Mouse (Mus musculus) forebrain, embryonic 15.5 days (tissue): Measurements from ENCODE around the gene Tc2n. TPM values are rescaled to one million over a fixed set of nuclear protein-coding genes. Genes with fewer than 3 reads are reported as not detected.
"Not testable (repeated sequence)": the region's sequence is repeated elsewhere in the genome, so short reads cannot be mapped to it uniquely, and the experiment has no call there.

Source experiments
- ATAC-seq: fragments of 200-750 bp; cut with Nextera tagmentation; replicated peaks from 2 replicates; pipeline ENCODE4 v1.8.0; 2017; ENCODE audit warnings: mild to moderate bottlenecking, moderate TSS enrichment, moderate library complexity
- H3K27ac ChIP-seq: fragments of 300-500 bp; sonication (generic); replicated peaks from 2 replicates; pipeline ENCODE4 v1.5.1; 2015; ENCODE audit warnings: mild to moderate bottlenecking, inconsistent platforms
- H3K27me3 ChIP-seq: fragments of 300-500 bp; sonication (generic); 2 replicates; pipeline ENCODE4 v1.6.1; 2015; ENCODE audit warnings: inconsistent platforms
- H3K36me3 ChIP-seq: fragments of 300-500 bp; sonication (generic); 2 replicates; pipeline ENCODE4 v1.6.1; 2015; ENCODE audit warnings: mild to moderate bottlenecking, inconsistent platforms
- H3K4me1 ChIP-seq: fragments of 300-500 bp; sonication (generic); 2 replicates; pipeline ENCODE4 v1.6.1; 2015; ENCODE audit warnings: inconsistent platforms
- H3K4me2 ChIP-seq: fragments of 300-500 bp; sonication (generic); replicated peaks from 2 replicates; pipeline ENCODE4 v1.6.1; 2015; ENCODE audit warnings: mild to moderate bottlenecking, inconsistent platforms
- H3K4me3 ChIP-seq: fragments of 300-500 bp; sonication (generic); 2 replicates; pipeline ENCODE4 v1.5.1; 2015; ENCODE audit warnings: mild to moderate bottlenecking, inconsistent platforms
- H3K9ac ChIP-seq: fragments of 300-500 bp; sonication (generic); replicated peaks from 2 replicates; pipeline ENCODE4 v1.6.1; 2015; ENCODE audit warnings: mild to moderate bottlenecking, inconsistent platforms
- H3K9me3 ChIP-seq: fragments of 300-500 bp; sonication (generic); 2 replicates; pipeline ENCODE4 v1.6.1; 2016; ENCODE audit warnings: inconsistent platforms
- whole genome bisulfite sequencing: fragments of 180-500 bp; shearing (Covaris S2); methylation state at CpG from one replicate; pipeline ENCODE4 v1.1.7; 2015; ENCODE audit warnings: mixed read lengths; 5-methylcytosine and 5-hydroxymethylcytosine counted together
- polyA plus RNA-seq: library from polyadenylated mRNA; unstranded; fragments of >200 nt; fragmentation: Nextera tagmentation; extraction: Ambion mirVana; gene quantifications from 2 replicates; pipeline ENCODE4 v1.2.1, GENCODE M21; 2015

Tc2n gene
- polyA plus RNA-seq, 1 experiment from 2014 or later = 0.24 TPM

GRCm38 (mm10) chr12:101699176-101699575, 19.1 kb downstream of the Tc2n start:
- H3K36me3 ChIP-seq = no peaks in the 10 kb centered on the region

GRCm38 (mm10) chr12:101696521-101696920, 21.8 kb downstream of the Tc2n start:
- no peak overlapping the region for H3K4me3 ChIP-seq
- no peaks in the 10 kb centered on the region for H3K9me3 ChIP-seq
- ATAC-seq = no peak
- no peaks in the 10 kb centered on the region for H3K4me1 ChIP-seq
- H3K27ac ChIP-seq = no peak overlapping the region
- H3K9ac ChIP-seq = no peak overlapping the region
- no peaks in the 10 kb centered on the region for H3K27me3 ChIP-seq
- H3K36me3 ChIP-seq = no peaks in the 10 kb centered on the region
- WGBS = 91% methylated on average over 1 of the region's 1 CpGs
- no peak overlapping the region for H3K4me2 ChIP-seq

More at GRCm38 (mm10) chr12:101699176-101699575, 19.1 kb downstream of the Tc2n start:
- H3K9me3 ChIP-seq = no peaks in the 10 kb centered on the region
- ATAC-seq = no peak
- no peaks in the 10 kb centered on the region for H3K4me1 ChIP-seq
- 85% methylated on average over 3 of the region's 3 CpGs for WGBS
- no peak overlapping the region for H3K4me3 ChIP-seq
- no peak overlapping the region for H3K27ac ChIP-seq
- H3K4me2 ChIP-seq = no peak overlapping the region
- H3K9ac ChIP-seq = no peak overlapping the region
- no peaks in the 10 kb centered on the region for H3K27me3 ChIP-seq

- ATAC-seq = no peak
- H3K27ac ChIP-seq = no peak overlapping the region
- H3K9ac ChIP-seq = no peak overlapping the region
- H3K4me1 ChIP-seq = no peaks in the 10 kb centered on the region
- no peaks in the 10 kb centered on the region for H3K36me3 ChIP-seq
- no peak overlapping the region for H3K4me3 ChIP-seq
- H3K27me3 ChIP-seq = no peaks in the 10 kb centered on the region
- 94% methylated on average over 2 of the region's 2 CpGs for WGBS
- no peaks in the 10 kb centered on the region for H3K9me3 ChIP-seq
- no peak overlapping the region for H3K4me2 ChIP-seq
Observed at GRCm38 (mm10) chr12:101680538-101680937, 37.8 kb downstream of the Tc2n start.

GRCm38 (mm10) chr12:101667502-101667901, 50.8 kb downstream of the Tc2n start:
- ATAC-seq = no peak
- Histone ChIP-seq H3K4me2 (no peak overlapping the region), H3K4me1 (no peaks in the 10 kb centered on the region), H3K27ac (no peak overlapping the region), H3K36me3 (no peaks in the 10 kb centered on the region), H3K9ac (no peak overlapping the region), H3K9me3 (no peaks in the 10 kb centered on the region), H3K27me3 (no peaks in the 10 kb centered on the region), H3K4me3 (no peak overlapping the region)
- 95% methylated on average over 2 of the region's 2 CpGs for WGBS

- whole genome bisulfite sequencing = 93% methylated on average over 1 of the region's 1 CpGs
- no peak overlapping the region for H3K4me3 ChIP-seq
- H3K27ac ChIP-seq = no peak overlapping the region
- no peak overlapping the region for H3K4me2 ChIP-seq
- no peak for ATAC-seq
- H3K9me3 ChIP-seq = no peaks in the 10 kb centered on the region
- H3K27me3 ChIP-seq = no peaks in the 10 kb centered on the region
- no peaks in the 10 kb centered on the region for H3K36me3 ChIP-seq
- no peaks in the 10 kb centered on the region for H3K4me1 ChIP-seq
- no peak overlapping the region for H3K9ac ChIP-seq
Observed at GRCm38 (mm10) chr12:101633137-101633536, 85.2 kb downstream of the Tc2n start.

- not testable (repeated sequence) for H3K4me3 ChIP-seq, ATAC-seq, H3K4me2 ChIP-seq, H3K9ac ChIP-seq, H3K36me3 ChIP-seq, H3K27me3 ChIP-seq, H3K4me1 ChIP-seq, H3K9me3 ChIP-seq, H3K27ac ChIP-seq
Observed at GRCm38 (mm10) chr12:101606622-101607021, 111.7 kb downstream of the Tc2n start.

Other genes starting within 250 kb of the Tc2n start
- 5.9 and 6.4 TPM in 2 replicates for gene Fbln5, start 100.5 kb upstream of the Tc2n start, polyA plus RNA-seq
- gene Trip11, start 194.7 kb upstream of the Tc2n start, polyA plus RNA-seq = 22.4 and 23.7 TPM in 2 replicates
- 12.8 and 14.0 TPM in 2 replicates for gene Atxn3, start 239.7 kb upstream of the Tc2n start, polyA plus RNA-seq